Mouse (Mus musculus) neural tube, embryonic 11.5 days (tissue): ENCODE data around the gene Gk5. TPM values are rescaled to one million over a fixed set of nuclear protein-coding genes. Genes with fewer than 3 reads are reported as not detected.
"Not testable (repeated sequence)": the region's sequence is repeated elsewhere in the genome, so short reads cannot be mapped to it uniquely, and the experiment has no call there.

Source experiments
- ATAC-seq: fragments of 200-750 bp; cut with Nextera tagmentation; 2 replicates; pipeline ENCODE4 v1.8.0; 2017; ENCODE audit warnings: moderate number of reproducible peaks, mild to moderate bottlenecking, moderate TSS enrichment, moderate library complexity; ENCODE audit not compliant: insufficient read depth, low FRiP score, low TSS enrichment
- DNase-seq: peaks from one replicate; pipeline ENCODE4 v3.0.0-alpha.2; 2015; ENCODE audit warnings: low spot score
- H3K27ac ChIP-seq: fragments of 300-500 bp; sonication (generic); 2 replicates; pipeline ENCODE4 v1.5.1; 2014; ENCODE audit warnings: low read depth, mild to moderate bottlenecking, low read length
- H3K27me3 ChIP-seq: fragments of 300-500 bp; sonication (generic); 2 replicates; pipeline ENCODE4 v1.6.1; 2014; ENCODE audit warnings: mild to moderate bottlenecking, low read length, mixed read lengths; ENCODE audit not compliant: control insufficient read depth, insufficient read depth
- H3K36me3 ChIP-seq: fragments of 300-500 bp; sonication (generic); 2 replicates; pipeline ENCODE4 v1.6.1; 2014; ENCODE audit warnings: mild to moderate bottlenecking, low read length, moderate library complexity, mixed read lengths; ENCODE audit not compliant: control insufficient read depth, insufficient read depth
- H3K4me1 ChIP-seq: fragments of 300-500 bp; sonication (generic); 2 replicates; pipeline ENCODE4 v1.6.1; 2014; ENCODE audit warnings: low read length, mixed read lengths; ENCODE audit not compliant: control insufficient read depth, insufficient read depth
- H3K4me2 ChIP-seq: fragments of 300-500 bp; sonication (generic); 2 replicates; pipeline ENCODE4 v1.6.1; 2014; ENCODE audit warnings: low read depth, mild to moderate bottlenecking, moderate library complexity
- H3K4me3 ChIP-seq: fragments of 300-500 bp; sonication (generic); 2 replicates; pipeline ENCODE4 v1.5.1; 2014; ENCODE audit warnings: low read depth, low read length
- H3K9ac ChIP-seq: fragments of 300-500 bp; sonication (generic); 2 replicates; pipeline ENCODE4 v1.6.1; 2014; ENCODE audit warnings: mild to moderate bottlenecking, low read length
- H3K9me3 ChIP-seq: fragments of 300-500 bp; sonication (generic); 2 replicates; pipeline ENCODE4 v1.6.1; 2016; ENCODE audit warnings: low read length; ENCODE audit not compliant: control insufficient read depth
- WGBS: fragments of 180-500 bp; shearing (Covaris S2); extraction: QIAGEN DNeasy Blood & Tissue Kit; methylation state at CpG from one replicate; pipeline ENCODE4 v1.1.7; 2014; 5-methylcytosine and 5-hydroxymethylcytosine counted together
- polyA plus RNA-seq: library from polyadenylated mRNA; unstranded; fragments of >200 nt; fragmentation: Nextera tagmentation; extraction: Ambion mirVana; gene quantifications from 2 replicates; pipeline ENCODE4 v1.2.1, GENCODE M21; 2014

The Gk5 gene
- polyA plus RNA-seq, 1 experiment from 2014 or later: 3.7 TPM

DNA sequence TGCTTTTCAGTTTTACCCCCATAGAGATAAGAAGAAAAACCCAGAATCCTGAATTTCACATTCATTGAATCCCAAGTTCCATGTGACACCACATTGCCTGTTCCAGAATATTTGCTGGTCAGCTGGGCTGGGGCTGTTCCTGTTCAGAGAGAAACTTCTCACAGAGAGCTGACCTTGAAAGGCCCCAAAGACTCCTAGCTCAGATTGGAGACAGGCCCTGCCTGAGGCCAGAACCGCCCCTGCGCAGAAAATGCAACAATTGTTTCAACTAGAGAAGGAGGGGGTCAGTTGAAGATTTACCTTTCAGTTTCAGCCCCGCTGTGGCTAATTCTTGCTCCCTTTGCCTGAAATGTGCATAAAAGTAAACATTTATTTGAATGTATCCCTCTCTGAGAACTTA is 41.6 kb downstream of the Gk5 start:
- no peaks in the 10 kb centered on the region for H3K36me3 ChIP-seq
- no peak overlapping the region for H3K9ac ChIP-seq
- no peak for DNase-seq
- WGBS: 90% methylated on average over 3 of the region's 3 CpGs
- ATAC-seq: no peak
- H3K27me3 ChIP-seq: no peaks in the 10 kb centered on the region
- H3K4me3 ChIP-seq: no peak overlapping the region
- no peak overlapping the region for H3K4me2 ChIP-seq
- no peaks in the 10 kb centered on the region for H3K9me3 ChIP-seq
- H3K4me1 ChIP-seq: no peaks in the 10 kb centered on the region
- no peak overlapping the region for H3K27ac ChIP-seq

GRCm38 (mm10) chr9:96162421-96162820 is 43.3 kb downstream of the Gk5 start:
- ATAC-seq (no peak), DNase-seq (no peak)
- Histone ChIP-seq H3K27ac (no peak overlapping the region), H3K27me3 (no peaks in the 10 kb centered on the region), H3K4me3 (no peak overlapping the region), H3K4me2 (no peak overlapping the region), H3K36me3 (no peaks in the 10 kb centered on the region), H3K9me3 (no peaks in the 10 kb centered on the region), H3K4me1 (no peaks in the 10 kb centered on the region), H3K9ac (no peak overlapping the region)
- 72% methylated on average over 5 of the region's 5 CpGs for WGBS

- no peak overlapping the region for H3K4me3 ChIP-seq
- no peak overlapping the region for H3K9ac ChIP-seq
- ATAC-seq: no peak
- H3K9me3 ChIP-seq: no peaks in the 10 kb centered on the region
- no peak overlapping the region for H3K27ac ChIP-seq
- no peaks in the 10 kb centered on the region for H3K4me1 ChIP-seq
- H3K36me3 ChIP-seq: no peaks in the 10 kb centered on the region
- no peak overlapping the region for H3K4me2 ChIP-seq
- DNase-seq: no peak
- WGBS: 98% methylated on average over 7 of the region's 7 CpGs
- H3K27me3 ChIP-seq: no peaks in the 10 kb centered on the region
Measured at GRCm38 (mm10) chr9:96163443-96163842, 44.3 kb downstream of the Gk5 start.

- WGBS: 97% methylated on average over 15 of the region's 15 CpGs
- H3K27me3 ChIP-seq, DNase-seq: not testable (repeated sequence)
Measured at GRCm38 (mm10) chr9:96163983-96164382, 44.8 kb downstream of the Gk5 start.

GRCm38 (mm10) chr9:96167168-96167585 is 48.0 kb downstream of the Gk5 start:
- Histone ChIP-seq H3K27me3 (no peaks in the 10 kb centered on the region), H3K4me2 (no peak overlapping the region), H3K4me1 (no peaks in the 10 kb centered on the region), H3K9me3 (no peaks in the 10 kb centered on the region), H3K27ac (no peak overlapping the region), H3K4me3 (no peak overlapping the region), H3K36me3 (no peaks in the 10 kb centered on the region), H3K9ac (no peak overlapping the region)
- WGBS: 24% methylated on average over 5 of the region's 5 CpGs
- DNase-seq (peak; percentile 86), ATAC-seq (peak; percentile 60)

More at GRCm38 (mm10) chr9:96163983-96164382, 44.8 kb downstream of the Gk5 start:
- H3K36me3 ChIP-seq, H3K4me3 ChIP-seq, ATAC-seq, H3K4me1 ChIP-seq, H3K9ac ChIP-seq, H3K9me3 ChIP-seq, H3K27ac ChIP-seq, H3K4me2 ChIP-seq: not testable (repeated sequence)

DNA sequence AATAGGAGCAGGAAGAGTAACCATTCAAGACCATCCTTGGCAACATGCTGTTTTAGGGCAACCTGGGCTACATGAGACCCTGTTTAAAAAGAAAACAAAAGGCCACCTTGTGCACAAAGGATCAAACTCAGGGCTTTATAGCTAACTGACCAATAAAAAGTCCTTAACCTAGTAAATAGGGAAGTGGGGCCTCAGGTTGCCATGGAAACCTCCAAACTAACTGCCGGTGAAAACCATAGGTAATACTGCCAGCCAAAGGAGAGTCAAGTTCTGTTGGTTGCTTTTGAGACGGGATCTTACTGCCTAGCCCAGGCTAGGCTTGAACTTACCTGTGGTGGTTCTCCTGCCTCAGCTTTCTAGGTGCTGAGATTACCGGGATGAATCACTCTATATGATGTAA is 51.4 kb downstream of the Gk5 start:
- Histone ChIP-seq H3K4me2 (no peak overlapping the region), H3K36me3 (no peaks in the 10 kb centered on the region), H3K9me3 (no peaks in the 10 kb centered on the region), H3K4me3 (no peak overlapping the region), H3K4me1 (no peaks in the 10 kb centered on the region), H3K9ac (no peak overlapping the region), H3K27me3 (no peaks in the 10 kb centered on the region), H3K27ac (no peak overlapping the region)
- ATAC-seq: no peak
- 68% methylated on average over 3 of the region's 3 CpGs for WGBS
- DNase-seq: no peak

DNA sequence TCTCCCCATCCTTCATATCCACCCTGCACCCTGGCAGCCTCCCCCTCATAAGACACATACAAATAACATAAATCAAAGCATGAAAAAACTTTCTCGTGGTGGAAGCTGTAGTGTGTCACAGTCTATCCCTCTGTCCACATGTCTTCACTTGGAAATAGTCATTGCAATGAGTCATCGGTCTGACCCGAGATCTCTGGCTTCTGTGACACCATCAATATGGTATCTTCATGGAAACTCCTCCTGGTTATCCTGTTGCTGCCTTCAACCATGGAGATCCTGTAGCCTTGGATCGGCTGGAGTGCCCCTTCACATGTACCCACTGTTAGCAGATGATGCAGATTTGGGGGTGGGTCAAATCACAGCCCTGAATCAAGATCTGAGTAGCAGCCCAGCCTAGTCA is 65.7 kb downstream of the Gk5 start:
- H3K4me2 ChIP-seq: no peak overlapping the region
- H3K36me3 ChIP-seq: no peaks in the 10 kb centered on the region
- no peak overlapping the region for H3K27ac ChIP-seq
- ATAC-seq (no peak), DNase-seq (no peak)
- no peak overlapping the region for H3K4me3 ChIP-seq
- H3K9me3 ChIP-seq: no peaks in the 10 kb centered on the region
- 84% methylated on average over 4 of the region's 4 CpGs for WGBS
- H3K9ac ChIP-seq: no peak overlapping the region
- H3K27me3 ChIP-seq: no peaks in the 10 kb centered on the region
- H3K4me1 ChIP-seq: no peaks in the 10 kb centered on the region

DNA sequence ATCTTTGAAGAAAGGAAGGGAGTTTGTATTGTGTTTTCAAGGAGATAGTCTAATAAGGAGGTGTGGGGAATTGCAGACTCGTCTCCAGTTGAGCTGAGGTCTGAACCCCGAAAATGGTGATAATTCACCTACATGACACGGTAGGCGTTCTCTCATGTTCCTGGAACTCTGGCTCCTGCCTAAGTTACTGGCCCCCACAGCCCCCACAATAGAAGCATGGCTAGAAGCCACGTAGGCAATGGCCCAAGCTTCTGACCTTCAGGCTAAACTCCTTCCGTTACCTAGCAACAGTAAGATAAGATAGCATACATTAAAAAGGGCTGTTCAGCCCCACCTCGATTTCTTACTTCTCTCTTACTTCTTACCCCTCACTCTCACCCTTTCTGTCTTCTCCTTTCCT is 67.5 kb downstream of the Gk5 start:
- no peaks in the 10 kb centered on the region for H3K4me1 ChIP-seq
- WGBS: 76% methylated on average over 7 of the region's 7 CpGs
- no peak overlapping the region for H3K27ac ChIP-seq
- no peak for ATAC-seq
- H3K36me3 ChIP-seq: no peaks in the 10 kb centered on the region
- no peak overlapping the region for H3K4me3 ChIP-seq
- H3K9me3 ChIP-seq: no peaks in the 10 kb centered on the region
- no peak for DNase-seq
- H3K4me2 ChIP-seq: no peak overlapping the region
- H3K27me3 ChIP-seq: no peaks in the 10 kb centered on the region
- no peak overlapping the region for H3K9ac ChIP-seq

DNA sequence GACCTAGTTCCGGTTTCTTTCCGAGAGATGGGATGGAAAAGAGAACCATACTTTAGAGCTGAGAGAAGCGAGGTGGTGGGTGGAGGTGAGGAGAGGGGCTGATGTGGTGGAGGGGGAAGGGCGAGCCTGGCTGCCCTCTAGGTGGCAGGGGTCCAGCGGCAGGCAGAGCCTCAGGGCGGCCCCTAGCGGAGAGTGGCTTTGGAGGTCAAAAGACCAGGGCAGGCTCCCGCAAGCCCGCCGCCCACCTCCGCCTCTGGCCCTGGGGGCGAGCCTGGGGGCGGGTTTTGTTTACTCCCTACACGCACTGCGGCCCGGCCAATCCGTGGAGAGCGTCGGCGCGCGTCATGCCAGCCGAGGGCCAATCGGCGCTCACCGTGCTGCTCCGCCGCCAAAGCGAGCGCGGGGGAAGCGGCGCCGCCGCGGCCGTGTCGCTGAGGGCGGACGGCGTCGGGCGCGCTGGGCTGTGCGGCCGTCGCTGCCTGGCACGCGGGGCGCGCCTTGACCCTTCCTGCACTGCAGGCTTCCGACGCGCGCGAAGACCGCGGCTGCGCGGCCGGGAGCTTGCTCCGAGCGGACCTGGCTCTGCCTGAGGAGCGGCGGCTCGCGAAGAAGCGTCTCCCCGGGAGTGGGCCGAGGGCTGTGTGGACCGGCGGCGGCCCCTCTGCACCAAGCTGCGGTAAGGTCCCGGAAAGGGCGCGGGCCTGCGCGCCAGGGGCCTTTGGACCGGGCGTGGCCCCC is 76.9 kb downstream of the Gk5 start, which contains the start of gene Tfdp2:
Gene Tfdp2, plus strand, starts transcription at position 391 of the 738 bp plus-strand sequence.
- peak within 1 kb of the TSS; percentile 81 for H3K4me3 ChIP-seq

More for the DNA sequence above, 76.9 kb downstream of the Gk5 start, which contains the start of gene Tfdp2:
- ATAC-seq (peak; percentile 99), DNase-seq (peak; percentile 94)
- peaks cover 7% of the 10 kb centered on the region; the same call in 1 of the 2 replicates for H3K4me1 ChIP-seq
- WGBS: under 1% methylated on average over 58 of the region's 81 CpGs
- H3K4me2 ChIP-seq: peak within 1 kb of the TSS; percentile 98
- peak within 1 kb of the TSS; percentile 79 for H3K9ac ChIP-seq
- no peaks in the 10 kb centered on the region for H3K9me3 ChIP-seq
- H3K27me3 ChIP-seq: no peaks in the 10 kb centered on the region
- peak within 1 kb of the TSS; percentile 75 for H3K27ac ChIP-seq
- H3K36me3 ChIP-seq: no peaks in the 10 kb centered on the region
